Mouse (Mus musculus): ENCODE data around the gene Slco2a1. TPM values are rescaled to one million over a fixed set of nuclear protein-coding genes. Genes with fewer than 3 reads are reported as not detected.

Gene Slco2a1
- total and polyA plus RNA-seq, 3 experiments: 0.14 TPM; not detected in 2

DNA sequence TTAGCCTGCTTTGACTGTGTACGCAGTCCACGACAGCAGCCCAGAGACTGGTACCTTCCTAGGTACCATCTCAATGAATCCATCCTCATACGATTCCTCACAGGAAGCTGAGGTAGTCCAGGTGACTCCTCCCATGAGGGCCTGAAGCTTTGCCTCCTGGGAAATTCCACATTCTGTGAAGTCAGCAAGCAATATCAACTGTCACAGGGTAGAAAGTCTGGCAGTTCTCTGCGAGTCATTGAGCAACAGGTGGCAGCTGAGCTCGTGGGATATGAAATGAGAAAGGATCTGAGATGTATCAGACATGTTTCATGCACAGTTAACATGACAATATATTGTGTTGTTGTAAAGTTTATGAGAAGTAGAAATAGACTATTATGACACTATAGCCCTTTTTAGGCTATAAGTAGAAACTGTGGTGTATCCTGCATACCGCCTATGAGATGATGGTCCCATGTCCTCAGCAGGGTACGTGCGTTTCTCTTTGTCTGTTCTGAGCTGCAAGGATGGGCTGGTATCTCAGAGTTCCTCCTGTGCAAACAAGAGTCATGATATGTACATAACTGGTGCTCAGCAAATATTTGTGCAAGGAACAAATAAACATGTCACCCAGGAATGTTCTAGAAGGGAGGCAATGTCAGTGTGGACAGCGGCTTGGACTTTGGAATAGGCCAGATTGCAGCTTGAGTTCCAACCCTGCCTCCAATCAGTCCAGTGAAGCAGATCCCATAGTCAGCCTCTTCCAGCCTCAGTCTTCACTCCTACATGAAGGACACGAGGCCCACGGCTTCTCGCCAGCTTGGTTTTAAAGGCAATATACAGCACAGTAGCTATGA is 7.5 kb downstream of the Slco2a1 start:
- no peak overlapping the region for H3K4me2 ChIP-seq (ENCODE audit: insufficient read depth, low read depth, poor library complexity, severe bottlenecking)
- peaks cover 28% of the 10 kb centered on the region for H3K27me3 ChIP-seq (replicated peaks)
- H3K27ac ChIP-seq (ENCODE audit: insufficient read depth, low read depth): no peak overlapping the region
- no peak overlapping the region for H3K4me3 ChIP-seq (replicated peaks in 1 of 3; ENCODE audit: low read depth in 2 of 3, low read length in 2 of 3, poor library complexity in 1 of 3)
- no peaks in the 10 kb centered on the region for H3K9me3 ChIP-seq (replicated peaks; ENCODE audit: low read length)
- DNase-seq (ENCODE audit: extremely low read depth): no peak
- H3K9ac ChIP-seq (ENCODE audit: insufficient read depth, low read depth): no peak overlapping the region
- no peaks in the 10 kb centered on the region for H3K4me1 ChIP-seq (ENCODE audit: control insufficient read depth in 1 of 2, insufficient read depth in 2 of 2)
- H3K36me3 ChIP-seq (replicated peaks in 1 of 2; ENCODE audit: control insufficient read depth in 1 of 2, insufficient read depth in 1 of 2, low read length in 1 of 2): no peaks in the 10 kb centered on the region
- dilution Hi-C loops (cut with MboI; ENCODE audit: extremely low pct_ligation_motif_present, extremely low pct_unique_long_range_greater_than_20kb, low sequenced_read_pairs): no loop called here
- TF ChIP-seq CHD2 (IDR thresholded peaks at IDR 0.05; ENCODE audit: low read length) (no peak), TCF12 (IDR thresholded peaks at IDR 0.05; ENCODE audit: low read depth, low read length) (no peak), SIN3A (IDR thresholded peaks at IDR 0.05; ENCODE audit: low read length) (no peak), RCOR1 (conservative IDR thresholded peaks at IDR 0.05; ENCODE audit: low read depth, low read length) (no peak), USF2 (conservative IDR thresholded peaks at IDR 0.05; ENCODE audit: low read depth, low read length) (no peak), JUN (IDR thresholded peaks at IDR 0.05; ENCODE audit: insufficient read depth, low read depth, low read length) (no peak), MAZ (IDR thresholded peaks at IDR 0.05; ENCODE audit: low read depth, low read length) (no peak), MYC (IDR thresholded peaks at IDR 0.05; ENCODE audit: low read depth, low read length) (no peak)
- H3K79me2 ChIP-seq (replicated peaks; ENCODE audit: control insufficient read depth, extremely low read depth, insufficient read depth, poor library complexity, severe bottlenecking): no peaks in the 10 kb centered on the region
- in situ Hi-C loops (cut with MboI; ENCODE audit: low pct_ligation_motif_present, low pct_unique_long_range_greater_than_20kb, low sequenced_read_pairs): no loop called here

DNA sequence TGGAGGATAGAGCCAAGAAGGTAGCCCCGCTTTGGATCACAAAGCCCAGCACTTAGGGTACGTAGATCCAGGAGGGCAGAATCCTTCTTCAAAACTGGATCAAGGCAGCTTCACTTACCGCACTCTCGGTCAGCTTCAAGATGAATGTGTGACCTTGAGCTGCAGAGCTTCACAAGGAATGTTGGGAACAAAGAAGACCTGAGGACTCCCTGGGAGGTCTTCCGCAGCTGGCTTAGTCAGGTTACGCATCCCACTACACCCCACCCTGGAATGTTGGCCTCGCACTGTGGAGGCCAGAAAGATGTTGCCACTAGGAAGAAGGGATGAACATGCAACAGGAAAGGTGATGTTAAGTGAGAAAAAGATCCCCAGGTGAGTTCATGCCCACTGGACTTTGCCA is 11.9 kb downstream of the Slco2a1 start:
- H3K9me3 ChIP-seq (replicated peaks; ENCODE audit: low read length): no peaks in the 10 kb centered on the region
- no peak overlapping the region for H3K27ac ChIP-seq (ENCODE audit: insufficient read depth, low read depth)
- H3K4me1 ChIP-seq (ENCODE audit: control insufficient read depth in 1 of 2, insufficient read depth in 2 of 2): no peaks in the 10 kb centered on the region
- dilution Hi-C loops (cut with MboI; ENCODE audit: extremely low pct_ligation_motif_present, extremely low pct_unique_long_range_greater_than_20kb, low sequenced_read_pairs): no loop called here
- no peaks in the 10 kb centered on the region for H3K36me3 ChIP-seq (replicated peaks in 1 of 2; ENCODE audit: control insufficient read depth in 1 of 2, insufficient read depth in 1 of 2, low read length in 1 of 2)
- H3K9ac ChIP-seq (ENCODE audit: insufficient read depth, low read depth): no peak overlapping the region
- in situ Hi-C loops (cut with MboI; ENCODE audit: low pct_ligation_motif_present, low pct_unique_long_range_greater_than_20kb, low sequenced_read_pairs): no loop called here
- DNase-seq (ENCODE audit: extremely low read depth): no peak
- H3K4me2 ChIP-seq (ENCODE audit: insufficient read depth, low read depth, poor library complexity, severe bottlenecking): no peak overlapping the region
- TF ChIP-seq SMC3 (IDR thresholded peaks at IDR 0.05; ENCODE audit: low read depth, low read length) (no peak), PAX5 (IDR thresholded peaks at IDR 0.05; ENCODE audit: low read length) (no peak), TBP (conservative IDR thresholded peaks at IDR 0.05; ENCODE audit: low read depth, low read length) (no peak), USF1 (IDR thresholded peaks at IDR 0.05; ENCODE audit: low read depth, low read length) (no peak), SIN3A (IDR thresholded peaks at IDR 0.05; ENCODE audit: low read length) (no peak), RAD21 (IDR thresholded peaks at IDR 0.05; ENCODE audit: low read depth, low read length) (no peak), ZMIZ1 (IDR thresholded peaks at IDR 0.05; ENCODE audit: low read depth, low read length) (no peak), NRF1 (IDR thresholded peaks at IDR 0.05; ENCODE audit: low read depth, low read length) (no peak)
- H3K79me2 ChIP-seq (replicated peaks; ENCODE audit: control insufficient read depth, extremely low read depth, insufficient read depth, poor library complexity, severe bottlenecking): no peaks in the 10 kb centered on the region
- H3K27me3 ChIP-seq (replicated peaks): peaks cover 43% of the 10 kb centered on the region
- H3K4me3 ChIP-seq (replicated peaks in 1 of 3; ENCODE audit: low read depth in 2 of 3, low read length in 2 of 3, poor library complexity in 1 of 3): no peak overlapping the region

Data from CH12.LX (cell line).